8 mouse cellular contexts compared by ENCODE assay signal in genomic region chr8:123805209-123805717, GRCm38 (mm10). TPM values are rescaled to one million over a fixed set of nuclear protein-coding genes. Genes with fewer than 3 reads are reported as not detected.
A peak's percentile ranks its signal among the peaks of the same experiment; 100 is the strongest.
DNase-seq lines count a peak whose midpoint lies in the region; ATAC-seq lines count a peak whose summit lies in the region.

No protein-coding gene starts in this region.

- H3K9ac ChIP-seq in neural tube, embryonic 11.5 days (ENCODE audit: low read length), result peak overlapping the region; percentile 83
- H3K9ac ChIP-seq in limb, embryonic 13.5 days, result peak overlapping the region; percentile 90
- H3K9ac ChIP-seq in stomach, embryonic 14.5 days (replicated peaks; ENCODE audit: low read depth, low read length), result peak overlapping the region; percentile 75; the same call in 1 of the 2 replicates

- no peak for ATAC-seq in erythroblast, adult 5-6 weeks (replicated peaks; ENCODE audit: low FRiP score, poor library complexity, severe bottlenecking)
- no peak for ATAC-seq in neural tube, embryonic 11.5 days (ENCODE audit: insufficient read depth, low FRiP score, low TSS enrichment)
- ATAC-seq in limb, embryonic 13.5 days (ENCODE audit: low FRiP score, low read depth), result peak; percentile 20; the same call in 1 of the 2 replicates
- ATAC-seq in stomach, embryonic 14.5 days (ENCODE audit: insufficient number of reproducible peaks, insufficient read depth, low FRiP score, low read depth), result no peak; the same call in 1 of the 2 replicates

- H3K27me3 ChIP-seq in erythroblast, embryonic 14.5 days (ENCODE audit: control insufficient read depth), result no peaks in the 10 kb centered on the region
- H3K27me3 ChIP-seq in neural tube, embryonic 11.5 days (ENCODE audit: control insufficient read depth, insufficient read depth, low read length), result no peaks in the 10 kb centered on the region
- no peaks in the 10 kb centered on the region for H3K27me3 ChIP-seq in limb, embryonic 13.5 days
- H3K27me3 ChIP-seq in stomach, embryonic 14.5 days (ENCODE audit: control insufficient read depth, insufficient read depth, low read length), result no peaks in the 10 kb centered on the region

- peaks cover 4% of the 10 kb centered on the region; the same call in 1 of the 2 replicates for H3K9me3 ChIP-seq in erythroblast, embryonic 14.5 days (ENCODE audit: control insufficient read depth, low read length)
- no peaks in the 10 kb centered on the region for H3K9me3 ChIP-seq in neural tube, embryonic 11.5 days (ENCODE audit: control insufficient read depth, low read length)
- no peaks in the 10 kb centered on the region; the same call in 1 of the 2 replicates for H3K9me3 ChIP-seq in limb, embryonic 13.5 days
- H3K9me3 ChIP-seq in stomach, embryonic 14.5 days (ENCODE audit: control insufficient read depth, low read depth, low read length), result no peaks in the 10 kb centered on the region

- DNase-seq in neural tube, embryonic 11.5 days (ENCODE audit: low spot score), result no peak
- no peak for DNase-seq in neural tube, embryonic 10.5 days (ENCODE audit: extremely low spot score, low spot score)
- no peak for DNase-seq in right cerebral cortex, postnatal 25 days
- DNase-seq in adrenal gland, postnatal 36 days, result no peak

- peak overlapping the region; percentile 80 for H3K4me3 ChIP-seq in erythroblast, embryonic 14.5 days (replicated peaks)
- H3K4me3 ChIP-seq in neural tube, embryonic 11.5 days (ENCODE audit: low read depth, low read length), result peak overlapping the region; percentile 87
- H3K4me3 ChIP-seq in limb, embryonic 13.5 days, result peak overlapping the region; percentile 87
- peak overlapping the region; percentile 79 for H3K4me3 ChIP-seq in stomach, embryonic 14.5 days (ENCODE audit: low read depth, low read length)

- H3K4me1 ChIP-seq in erythroblast, embryonic 14.5 days (ENCODE audit: control insufficient read depth), result peaks cover 43% of the 10 kb centered on the region
- peaks cover 17% of the 10 kb centered on the region for H3K4me1 ChIP-seq in neural tube, embryonic 11.5 days (ENCODE audit: control insufficient read depth, insufficient read depth, low read length)
- peaks cover 24% of the 10 kb centered on the region for H3K4me1 ChIP-seq in limb, embryonic 13.5 days
- peaks cover 14% of the 10 kb centered on the region for H3K4me1 ChIP-seq in stomach, embryonic 14.5 days (ENCODE audit: control insufficient read depth, insufficient read depth, low read length)

- H3K27ac ChIP-seq in neural tube, embryonic 11.5 days (ENCODE audit: low read depth, low read length), result 0 out of 2 replicates have a peak overlapping the region, but pooled peaks have one; percentile 39
- peak overlapping the region; percentile 73; the same call in 1 of the 2 replicates for H3K27ac ChIP-seq in limb, embryonic 13.5 days
- H3K27ac ChIP-seq in stomach, embryonic 14.5 days (ENCODE audit: low read length), result peak overlapping the region; percentile 78

- H3K4me2 ChIP-seq in neural tube, embryonic 11.5 days (ENCODE audit: low read depth), result peak overlapping the region; percentile 48
- H3K4me2 ChIP-seq in limb, embryonic 13.5 days (replicated peaks), result peak overlapping the region; percentile 91
- peak overlapping the region; percentile 57 for H3K4me2 ChIP-seq in stomach, embryonic 14.5 days (replicated peaks; ENCODE audit: low read depth, low read length)

- WGBS in neural tube, embryonic 11.5 days, result 13% methylated on average over 15 of the region's 15 CpGs
- WGBS in limb, embryonic 13.5 days, result 12% methylated on average over 15 of the region's 15 CpGs
- WGBS in stomach, embryonic 14.5 days, result 15% methylated on average over 15 of the region's 15 CpGs

- H3K36me3 ChIP-seq in erythroblast, embryonic 14.5 days (ENCODE audit: control insufficient read depth), result peaks cover 3% of the 10 kb centered on the region
- H3K36me3 ChIP-seq in neural tube, embryonic 11.5 days (ENCODE audit: control insufficient read depth, insufficient read depth, low read length), result peaks cover under 1% of the 10 kb centered on the region; the same call in 1 of the 2 replicates
- H3K36me3 ChIP-seq in limb, embryonic 13.5 days, result no peaks in the 10 kb centered on the region
- no peaks in the 10 kb centered on the region for H3K36me3 ChIP-seq in stomach, embryonic 14.5 days (ENCODE audit: control insufficient read depth, insufficient read depth, low read length)

RNA-seq across cellular contexts. Expression of gene Rab4a, which starts 0.5 kb away (rescaled TPM):
- polyA plus RNA-seq in erythroblast, embryonic 14.5 days (2012), result 0.17 and 0.34 TPM in 2 replicates
- total RNA-seq in erythroblast, adult 5-6 weeks (2015; ENCODE audit: low replicate concordance), result 2.1 and 8.5 TPM in 2 replicates
- total RNA-seq in erythroblast, adult 5-6 weeks (2017; ENCODE audit: low replicate concordance), result 1.7 and 2.6 TPM in 2 replicates
- 66.1 and 71.4 TPM in 2 replicates for polyA plus RNA-seq in neural tube, embryonic 11.5 days (2014; fragmentation: Nextera tagmentation; extraction: Ambion mirVana)
- polyA plus RNA-seq in limb, embryonic 13.5 days (2015; fragmentation: Nextera tagmentation; extraction: Ambion mirVana), result 47.5 and 49.9 TPM in 2 replicates
- 45.8 and 52.6 TPM in 2 replicates for polyA plus RNA-seq in stomach, embryonic 14.5 days (2014; fragmentation: Nextera tagmentation; extraction: Ambion mirVana)
- total RNA-seq in adrenal gland, postnatal 36 days (2021), result 10 to 100 TPM; 23.2 to 34.6 TPM

RNA-seq across cellular contexts. Expression of gene Ccsap, which starts 54.7 kb away (rescaled TPM):
- polyA plus RNA-seq in erythroblast, embryonic 14.5 days (2012), result 0.98 and 1.0 TPM in 2 replicates
- total RNA-seq in erythroblast, adult 5-6 weeks (2015; ENCODE audit: low replicate concordance), result 7.9 and 9.0 TPM in 2 replicates
- total RNA-seq in erythroblast, adult 5-6 weeks (2017; ENCODE audit: low replicate concordance), result 9.8 and 11.9 TPM in 2 replicates
- polyA plus RNA-seq in neural tube, embryonic 11.5 days (2014; fragmentation: Nextera tagmentation; extraction: Ambion mirVana), result 6.3 and 6.7 TPM in 2 replicates
- polyA plus RNA-seq in limb, embryonic 13.5 days (2015; fragmentation: Nextera tagmentation; extraction: Ambion mirVana), result 3.1 and 3.6 TPM in 2 replicates
- 3.6 and 4.6 TPM in 2 replicates for polyA plus RNA-seq in stomach, embryonic 14.5 days (2014; fragmentation: Nextera tagmentation; extraction: Ambion mirVana)
- total RNA-seq in adrenal gland, postnatal 36 days (2021), result 1 to 10 TPM; 2.4 TPM

Comparison
In these comparisons a context has a peak if more than half of its experiments do, and no peak if none do; other contexts are left out.
1. RNA of gene Rab4a, which starts 0.5 kb away (polyA plus RNA-seq): 66.1 to 71.4 TPM in neural tube, embryonic 11.5 days, 45.8 to 52.6 TPM in stomach, embryonic 14.5 days and 47.5 to 49.9 TPM in limb, embryonic 13.5 days; 0.17 to 0.34 TPM in erythroblast, embryonic 14.5 days; every median in the first group is over 10 times any median in the second.
2. Peak in every context shown above with its lines, with median percentiles within 50 percentile points of each other: H3K4me3 ChIP-seq, H3K27ac ChIP-seq, H3K4me2 ChIP-seq and H3K9ac ChIP-seq.